Mouse (Mus musculus): ENCODE measurements around the gene Ptpre.
"Not testable (repeated sequence)": the region's sequence is repeated elsewhere in the genome, so short reads cannot be mapped to it uniquely, and the experiment has no call there.

DNA sequence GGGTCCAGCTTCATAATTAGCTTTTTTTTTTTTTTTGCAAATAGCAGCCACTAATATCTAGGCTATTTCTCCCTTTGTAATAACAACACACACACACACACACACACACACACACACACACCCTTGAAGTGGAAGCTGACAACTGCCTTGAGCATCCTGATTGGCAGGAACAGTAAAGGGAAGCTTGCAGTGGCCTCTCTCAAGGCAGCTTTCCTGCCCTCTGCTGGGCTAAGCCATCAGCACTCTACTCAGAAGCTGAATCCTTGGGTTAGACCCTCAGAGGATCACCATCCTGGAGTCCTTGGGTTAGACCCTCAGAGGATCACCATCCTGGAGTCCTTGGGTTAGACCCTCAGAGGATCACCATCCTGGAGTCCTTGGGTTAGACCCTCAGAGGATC is 79.2 kb downstream of the Ptpre start:
- TF ChIP-seq CTCF (IDR thresholded peaks at IDR 0.05; ENCODE audit: borderline replicate concordance, control insufficient read depth, extremely low read depth, insufficient read depth, low read length, poor library complexity); POLR2A (IDR thresholded peaks at IDR 0.05; ENCODE audit: control insufficient read depth, extremely low read depth, insufficient read depth, low read length, poor library complexity): not testable (repeated sequence)
